Mouse (Mus musculus): ENCODE data around the gene Gm49369.

DNA sequence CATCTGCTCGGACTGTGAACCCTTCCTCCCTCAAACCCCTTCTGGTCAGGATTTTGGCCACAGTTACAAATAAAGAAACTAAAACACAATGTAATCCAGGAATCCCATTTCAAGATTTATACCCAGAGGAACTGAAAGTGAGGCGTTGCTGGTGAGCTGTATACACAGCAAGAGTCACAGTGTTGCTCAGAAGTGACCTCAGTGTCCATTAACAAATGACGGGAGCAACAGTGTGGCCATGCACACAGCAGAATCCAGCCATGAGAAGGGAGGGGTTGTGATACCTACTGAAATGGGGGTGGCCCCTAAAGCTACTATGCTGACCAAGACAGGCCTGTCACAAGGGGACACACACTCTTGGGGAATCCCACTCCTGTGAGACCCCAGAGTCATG, 40.2 kb downstream of the Gm49369 start:
- no peak for TF ChIP-seq CTCF (IDR thresholded peaks at IDR 0.05; ENCODE audit: low read depth, low read length)
- TF ChIP-seq POLR2A (IDR thresholded peaks at IDR 0.05; ENCODE audit: extremely low read depth, insufficient read depth, low read length): no peak
